Comparison of ENCODE assay signal across 20 mouse cellular contexts in genomic region chr7:40680993-40681392, GRCm38 (mm10).
A peak's percentile ranks its signal among the peaks of the same experiment; 100 is the strongest.
DNase-seq lines count a peak whose midpoint lies in the region; ATAC-seq and TF ChIP-seq lines count a peak whose summit lies in the region.
"Had no signal": no experiment of that assay in that cellular context is flagged by ENCODE, and none has a peak within 500 bp of the region (broad histone marks: within the 10 kb centered on the region; RNA-seq: fewer than 3 reads in every experiment).

No protein-coding gene starts in this region.

- no peak for TF ChIP-seq CTCF in midbrain, postnatal 0 days (IDR thresholded peaks at IDR 0.05)

- no peak overlapping the region for H3K27ac ChIP-seq in hindbrain, embryonic 13.5 days
- H3K27ac ChIP-seq in hindbrain, embryonic 11.5 days (ENCODE audit: low read depth, low read length) = no peak overlapping the region
- no peak overlapping the region for H3K27ac ChIP-seq in forebrain, embryonic 13.5 days
- H3K27ac ChIP-seq in hindbrain, embryonic 16.5 days (ENCODE audit: low read depth, low read length) = no peak overlapping the region
- no peak overlapping the region for H3K27ac ChIP-seq in midbrain, postnatal 0 days (ENCODE audit: low read depth, low read length)
- H3K27ac ChIP-seq in kidney, embryonic 14.5 days (ENCODE audit: low read depth, low read length) = no peak overlapping the region
- H3K27ac ChIP-seq: embryonic facial prominence, embryonic 15.5 days; heart, embryonic 10.5 days; limb, embryonic 12.5 days; liver, embryonic 12.5 days; stomach, postnatal 0 days had no signal

- 31% methylated on average over 6 of the region's 6 CpGs for WGBS in hindbrain, embryonic 13.5 days
- 41% methylated on average over 6 of the region's 6 CpGs for WGBS in hindbrain, embryonic 11.5 days
- 21% methylated on average over 6 of the region's 6 CpGs for WGBS in forebrain, embryonic 13.5 days
- 26% methylated on average over 6 of the region's 6 CpGs for WGBS in hindbrain, embryonic 16.5 days
- WGBS in midbrain, postnatal 0 days = 13% methylated on average over 6 of the region's 6 CpGs
- 61% methylated on average over 6 of the region's 6 CpGs for WGBS in kidney, embryonic 14.5 days

- peaks cover 29% of the 10 kb centered on the region; the same call in 1 of the 2 replicates for H3K27me3 ChIP-seq in hindbrain, embryonic 13.5 days
- no peaks in the 10 kb centered on the region for H3K27me3 ChIP-seq in hindbrain, embryonic 11.5 days (ENCODE audit: control insufficient read depth, insufficient read depth, low read length)
- peaks cover 2% of the 10 kb centered on the region; the same call in 1 of the 2 replicates for H3K27me3 ChIP-seq in forebrain, embryonic 13.5 days
- no peaks in the 10 kb centered on the region for H3K27me3 ChIP-seq in hindbrain, embryonic 16.5 days (replicated peaks; ENCODE audit: control insufficient read depth, insufficient read depth, low read length)
- no peaks in the 10 kb centered on the region for H3K27me3 ChIP-seq in midbrain, postnatal 0 days (ENCODE audit: insufficient read depth, low read length)
- H3K27me3 ChIP-seq in kidney, embryonic 14.5 days (ENCODE audit: control insufficient read depth, insufficient read depth, low read length) = no peaks in the 10 kb centered on the region
- H3K27me3 ChIP-seq: embryonic facial prominence, embryonic 15.5 days; limb, embryonic 12.5 days; liver, embryonic 12.5 days; megakaryocyte, embryonic 14.5 days had no signal

- no peaks in the 10 kb centered on the region for H3K36me3 ChIP-seq in hindbrain, embryonic 13.5 days
- H3K36me3 ChIP-seq in hindbrain, embryonic 11.5 days (ENCODE audit: control insufficient read depth, insufficient read depth, low read length) = no peaks in the 10 kb centered on the region
- no peaks in the 10 kb centered on the region for H3K36me3 ChIP-seq in forebrain, embryonic 13.5 days (ENCODE audit: poor library complexity, severe bottlenecking)
- H3K36me3 ChIP-seq in hindbrain, embryonic 16.5 days (ENCODE audit: control insufficient read depth, insufficient read depth, low read length) = no peaks in the 10 kb centered on the region
- no peaks in the 10 kb centered on the region for H3K36me3 ChIP-seq in midbrain, postnatal 0 days (ENCODE audit: insufficient read depth, low read length)
- H3K36me3 ChIP-seq in kidney, embryonic 14.5 days (ENCODE audit: control insufficient read depth, insufficient read depth, low read length) = no peaks in the 10 kb centered on the region
- H3K36me3 ChIP-seq: embryonic facial prominence, embryonic 15.5 days; heart, embryonic 10.5 days; limb, embryonic 12.5 days; liver, embryonic 12.5 days had no signal

- ATAC-seq in hindbrain, embryonic 13.5 days (ENCODE audit: low FRiP score) = peak; percentile 76
- ATAC-seq in hindbrain, embryonic 11.5 days (ENCODE audit: low FRiP score) = no peak
- 0 out of 2 replicates have a peak, but pooled peaks have one; percentile 27 for ATAC-seq in forebrain, embryonic 13.5 days
- peak; percentile 60 for ATAC-seq in hindbrain, embryonic 16.5 days
- peak; percentile 22; the same call in 1 of the 2 replicates for ATAC-seq in midbrain, postnatal 0 days (ENCODE audit: low FRiP score)
- no peak for ATAC-seq in kidney, embryonic 14.5 days (ENCODE audit: low FRiP score, low TSS enrichment)
- ATAC-seq: inflammation-experienced regulatory T-cells, adult 6 months; liver, embryonic 12.5 days had no signal

- DNase-seq in hindbrain, embryonic 11.5 days (ENCODE audit: low spot score) = no peak
- no peak for DNase-seq in midbrain, postnatal 0 days (ENCODE audit: low spot score)
- no peak for DNase-seq in layer of hippocampus, adult 8-10 months (ENCODE audit: low spot score in 2 of 2)
- DNase-seq in adrenal gland, postnatal 10 days = no peak
- DNase-seq: cerebellum, adult 9-10 months; heart, postnatal 14 days; kidney, postnatal 4 days; lung, adult 2 months; thymus, postnatal 14 days had no signal

- H3K4me1 ChIP-seq in hindbrain, embryonic 13.5 days (replicated peaks) = peaks cover 12% of the 10 kb centered on the region; the same call in 1 of the 2 replicates
- no peaks in the 10 kb centered on the region for H3K4me1 ChIP-seq in hindbrain, embryonic 11.5 days (replicated peaks; ENCODE audit: control insufficient read depth, insufficient read depth, low read length)
- H3K4me1 ChIP-seq in forebrain, embryonic 13.5 days = peaks cover 5% of the 10 kb centered on the region; the same call in 1 of the 2 replicates
- peaks cover 7% of the 10 kb centered on the region; the same call in 1 of the 2 replicates for H3K4me1 ChIP-seq in hindbrain, embryonic 16.5 days (ENCODE audit: control insufficient read depth, insufficient read depth, low read depth, low read length)
- 0 out of 2 replicates have a peak, but pooled peaks cover 11% of the 10 kb centered on the region for H3K4me1 ChIP-seq in midbrain, postnatal 0 days (ENCODE audit: insufficient read depth, low read length)
- no peaks in the 10 kb centered on the region for H3K4me1 ChIP-seq in kidney, embryonic 14.5 days (ENCODE audit: control insufficient read depth, insufficient read depth, low read length)
- H3K4me1 ChIP-seq: embryonic facial prominence, embryonic 15.5 days; heart, embryonic 10.5 days; limb, embryonic 12.5 days; liver, embryonic 12.5 days; megakaryocyte, embryonic 14.5 days had no signal

- H3K9me3 ChIP-seq in hindbrain, embryonic 13.5 days = no peaks in the 10 kb centered on the region
- no peaks in the 10 kb centered on the region for H3K9me3 ChIP-seq in hindbrain, embryonic 11.5 days (ENCODE audit: control insufficient read depth, low read length)
- no peaks in the 10 kb centered on the region for H3K9me3 ChIP-seq in forebrain, embryonic 13.5 days (replicated peaks)
- H3K9me3 ChIP-seq in hindbrain, embryonic 16.5 days (ENCODE audit: control insufficient read depth, low read length) = no peaks in the 10 kb centered on the region
- no peaks in the 10 kb centered on the region for H3K9me3 ChIP-seq in midbrain, postnatal 0 days (ENCODE audit: low read length)
- no peaks in the 10 kb centered on the region for H3K9me3 ChIP-seq in kidney, embryonic 14.5 days (ENCODE audit: control insufficient read depth, low read length)
- H3K9me3 ChIP-seq: embryonic facial prominence, embryonic 15.5 days; heart, embryonic 10.5 days; limb, embryonic 12.5 days; liver, embryonic 12.5 days had no signal

- H3K4me3 ChIP-seq in hindbrain, embryonic 13.5 days = no peak overlapping the region
- H3K4me3 ChIP-seq in hindbrain, embryonic 11.5 days (ENCODE audit: low read depth, low read length) = no peak overlapping the region
- H3K4me3 ChIP-seq in forebrain, embryonic 13.5 days = no peak overlapping the region
- H3K4me3 ChIP-seq in hindbrain, embryonic 16.5 days (ENCODE audit: low read length) = no peak overlapping the region
- H3K4me3 ChIP-seq in midbrain, postnatal 0 days (ENCODE audit: low read depth, low read length) = no peak overlapping the region
- H3K4me3 ChIP-seq in kidney, embryonic 14.5 days (ENCODE audit: low read length) = no peak overlapping the region
- H3K4me3 ChIP-seq: embryonic facial prominence, embryonic 15.5 days; heart, embryonic 10.5 days; limb, embryonic 12.5 days; liver, embryonic 12.5 days; megakaryocyte, embryonic 14.5 days had no signal

- no peak overlapping the region for H3K4me2 ChIP-seq in hindbrain, embryonic 13.5 days
- H3K4me2 ChIP-seq in hindbrain, embryonic 11.5 days (replicated peaks; ENCODE audit: low read depth, low read length) = no peak overlapping the region
- 0 out of 2 replicates have a peak overlapping the region, but pooled peaks have one; percentile 2 for H3K4me2 ChIP-seq in forebrain, embryonic 13.5 days
- H3K4me2 ChIP-seq in hindbrain, embryonic 16.5 days (ENCODE audit: low read length) = peak overlapping the region; percentile 9; the same call in 1 of the 2 replicates
- H3K4me2 ChIP-seq in midbrain, postnatal 0 days (ENCODE audit: low read depth, low read length, poor library complexity, severe bottlenecking) = peak overlapping the region; percentile 7; the same call in 1 of the 2 replicates
- H3K4me2 ChIP-seq in kidney, embryonic 14.5 days (replicated peaks; ENCODE audit: low read depth, low read length) = no peak overlapping the region
- H3K4me2 ChIP-seq: embryonic facial prominence, embryonic 15.5 days; limb, embryonic 12.5 days; liver, embryonic 12.5 days had no signal

- no peak overlapping the region for H3K9ac ChIP-seq in hindbrain, embryonic 13.5 days
- H3K9ac ChIP-seq in hindbrain, embryonic 11.5 days (ENCODE audit: low read depth, low read length) = no peak overlapping the region
- H3K9ac ChIP-seq in forebrain, embryonic 13.5 days = no peak overlapping the region
- no peak overlapping the region for H3K9ac ChIP-seq in hindbrain, embryonic 16.5 days (ENCODE audit: low read depth, low read length)
- H3K9ac ChIP-seq in midbrain, postnatal 0 days (replicated peaks; ENCODE audit: low read length, poor library complexity, severe bottlenecking) = no peak overlapping the region
- no peak overlapping the region for H3K9ac ChIP-seq in kidney, embryonic 14.5 days (ENCODE audit: low read depth, low read length)
- H3K9ac ChIP-seq: embryonic facial prominence, embryonic 15.5 days; limb, embryonic 12.5 days; liver, embryonic 12.5 days had no signal

Comparison
In these comparisons a context has a peak if more than half of its experiments do, and no peak if none do; other contexts are left out.
1. ATAC-seq: peak in hindbrain, embryonic 13.5 days (single experiment), forebrain, embryonic 13.5 days (single experiment), hindbrain, embryonic 16.5 days (single experiment) and midbrain, postnatal 0 days (single experiment); none in hindbrain, embryonic 11.5 days (single experiment) and kidney, embryonic 14.5 days (single experiment).
2. H3K4me2 ChIP-seq: peak in forebrain, embryonic 13.5 days (single experiment), hindbrain, embryonic 16.5 days (single experiment) and midbrain, postnatal 0 days (single experiment); none in hindbrain, embryonic 13.5 days (single experiment), hindbrain, embryonic 11.5 days (single experiment) and kidney, embryonic 14.5 days (single experiment).